Mouse (Mus musculus): ENCODE measurements around the gene Nelfa. TPM values are rescaled to one million over a fixed set of nuclear protein-coding genes. Genes with fewer than 3 reads are reported as not detected.
A peak's percentile ranks its signal among the peaks of the same experiment; 100 is the strongest.

Gene Nelfa
- polyA plus RNA-seq, 1 experiment from 2014 or later, result 57.7 TPM

DNA sequence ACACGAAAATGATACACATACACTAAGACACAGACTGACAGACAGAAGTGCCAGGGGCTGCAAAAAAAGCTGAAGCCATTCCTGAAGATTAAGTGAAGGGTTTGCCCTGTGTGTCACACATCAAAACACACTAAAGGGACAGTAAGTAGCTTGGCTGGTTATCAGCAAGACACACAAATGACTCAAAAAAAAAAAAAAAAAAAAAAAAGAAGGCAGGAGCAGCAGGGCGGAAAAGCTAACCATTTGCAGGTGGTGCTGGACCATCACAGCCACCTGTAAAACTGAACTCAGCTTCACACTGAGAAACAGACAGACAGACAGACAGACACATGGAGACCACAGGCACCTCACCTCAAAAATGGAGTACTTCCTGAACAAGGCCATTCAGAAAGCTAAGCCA, 2.1 kb downstream of the Nelfa start:
- DNase-seq (ENCODE audit: low spot score) (no peak), ATAC-seq (replicated peaks; ENCODE audit: insufficient number of reproducible peaks, low FRiP score, low TSS enrichment, low read depth) (no peak)
- no peaks in the 10 kb centered on the region for H3K27me3 ChIP-seq (ENCODE audit: control insufficient read depth, insufficient read depth, low read length)
- H3K4me1 ChIP-seq (ENCODE audit: control insufficient read depth, insufficient read depth, low read length), result no peaks in the 10 kb centered on the region
- peaks cover 4% of the 10 kb centered on the region for H3K36me3 ChIP-seq (replicated peaks; ENCODE audit: control insufficient read depth, insufficient read depth, low read depth, low read length)
- no peaks in the 10 kb centered on the region for H3K9me3 ChIP-seq (replicated peaks; ENCODE audit: control insufficient read depth, low read length)
- no peak overlapping the region for H3K9ac ChIP-seq (replicated peaks; ENCODE audit: low read length)
- no peak overlapping the region for H3K27ac ChIP-seq (replicated peaks; ENCODE audit: low read depth, low read length)
- WGBS, result 77% methylated on average over 2 of the region's 2 CpGs
- H3K4me2 ChIP-seq (ENCODE audit: low read depth, low read length), result peak overlapping the region; percentile 13; the same call in 1 of the 2 replicates
- H3K4me3 ChIP-seq (ENCODE audit: low read depth, low read length), result no peak overlapping the region

DNA sequence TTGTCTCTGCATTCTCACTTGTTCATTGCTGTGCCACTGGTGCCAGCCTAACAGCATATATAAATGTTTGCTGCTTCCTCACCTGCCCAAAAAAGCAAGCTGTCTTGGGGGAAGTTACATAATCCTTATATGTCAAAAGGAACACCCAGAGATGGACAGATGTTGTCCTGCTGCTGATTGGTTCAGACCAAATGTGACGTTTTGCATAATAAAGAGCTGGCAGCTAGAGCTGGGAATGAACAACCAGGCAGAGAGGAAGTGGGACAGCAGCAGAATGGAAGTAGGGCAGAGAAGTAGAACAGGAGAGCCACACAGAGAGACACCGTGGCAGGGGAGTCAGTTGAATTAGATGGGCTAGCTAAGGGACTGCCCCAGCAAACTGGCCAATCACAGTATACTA, 3.8 kb downstream of the Nelfa start:
- H3K27ac ChIP-seq (replicated peaks; ENCODE audit: low read depth, low read length), result no peak overlapping the region
- H3K4me3 ChIP-seq (ENCODE audit: low read depth, low read length), result no peak overlapping the region
- no peak for DNase-seq (ENCODE audit: low spot score)
- no peaks in the 10 kb centered on the region for H3K27me3 ChIP-seq (ENCODE audit: control insufficient read depth, insufficient read depth, low read length)
- no peaks in the 10 kb centered on the region for H3K4me1 ChIP-seq (ENCODE audit: control insufficient read depth, insufficient read depth, low read length)
- peaks cover 4% of the 10 kb centered on the region for H3K36me3 ChIP-seq (replicated peaks; ENCODE audit: control insufficient read depth, insufficient read depth, low read depth, low read length)
- H3K4me2 ChIP-seq (ENCODE audit: low read depth, low read length), result no peak overlapping the region
- 82% methylated on average over 2 of the region's 2 CpGs for WGBS
- ATAC-seq (replicated peaks; ENCODE audit: insufficient number of reproducible peaks, low FRiP score, low TSS enrichment, low read depth), result no peak
- no peaks in the 10 kb centered on the region for H3K9me3 ChIP-seq (replicated peaks; ENCODE audit: control insufficient read depth, low read length)
- no peak overlapping the region for H3K9ac ChIP-seq (replicated peaks; ENCODE audit: low read length)

GRCm38 (mm10) chr5:33926170-33926569, 10.0 kb downstream of the Nelfa start:
- no peak for DNase-seq (ENCODE audit: low spot score)
- Histone ChIP-seq H3K36me3 (replicated peaks; ENCODE audit: control insufficient read depth, insufficient read depth, low read depth, low read length) (peaks cover 6% of the 10 kb centered on the region), H3K9me3 (replicated peaks; ENCODE audit: control insufficient read depth, low read length) (no peaks in the 10 kb centered on the region)

GRCm38 (mm10) chr5:33922566-33922965, 13.6 kb downstream of the Nelfa start:
- H3K4me1 ChIP-seq (ENCODE audit: control insufficient read depth, insufficient read depth, low read length), result no peaks in the 10 kb centered on the region
- ATAC-seq (replicated peaks; ENCODE audit: insufficient number of reproducible peaks, low FRiP score, low TSS enrichment, low read depth) (no peak), DNase-seq (ENCODE audit: low spot score) (no peak)
- WGBS, result 35% methylated on average over 2 of the region's 2 CpGs
- no peak overlapping the region for H3K4me3 ChIP-seq (ENCODE audit: low read depth, low read length)
- no peaks in the 10 kb centered on the region for H3K27me3 ChIP-seq (ENCODE audit: control insufficient read depth, insufficient read depth, low read length)
- H3K4me2 ChIP-seq (ENCODE audit: low read depth, low read length), result no peak overlapping the region
- H3K27ac ChIP-seq (replicated peaks; ENCODE audit: low read depth, low read length), result no peak overlapping the region
- no peak overlapping the region for H3K9ac ChIP-seq (replicated peaks; ENCODE audit: low read length)
- no peaks in the 10 kb centered on the region for H3K9me3 ChIP-seq (replicated peaks; ENCODE audit: control insufficient read depth, low read length)
- H3K36me3 ChIP-seq (replicated peaks; ENCODE audit: control insufficient read depth, insufficient read depth, low read depth, low read length), result peaks cover 3% of the 10 kb centered on the region

More at GRCm38 (mm10) chr5:33926170-33926569, 10.0 kb downstream of the Nelfa start:
- Histone ChIP-seq H3K9ac (replicated peaks; ENCODE audit: low read length) (no peak overlapping the region), H3K27me3 (ENCODE audit: control insufficient read depth, insufficient read depth, low read length) (no peaks in the 10 kb centered on the region), H3K4me2 (ENCODE audit: low read depth, low read length) (no peak overlapping the region), H3K27ac (replicated peaks; ENCODE audit: low read depth, low read length) (no peak overlapping the region), H3K4me1 (ENCODE audit: control insufficient read depth, insufficient read depth, low read length) (no peaks in the 10 kb centered on the region), H3K4me3 (ENCODE audit: low read depth, low read length) (no peak overlapping the region)
- ATAC-seq (replicated peaks; ENCODE audit: insufficient number of reproducible peaks, low FRiP score, low TSS enrichment, low read depth), result no peak

DNA sequence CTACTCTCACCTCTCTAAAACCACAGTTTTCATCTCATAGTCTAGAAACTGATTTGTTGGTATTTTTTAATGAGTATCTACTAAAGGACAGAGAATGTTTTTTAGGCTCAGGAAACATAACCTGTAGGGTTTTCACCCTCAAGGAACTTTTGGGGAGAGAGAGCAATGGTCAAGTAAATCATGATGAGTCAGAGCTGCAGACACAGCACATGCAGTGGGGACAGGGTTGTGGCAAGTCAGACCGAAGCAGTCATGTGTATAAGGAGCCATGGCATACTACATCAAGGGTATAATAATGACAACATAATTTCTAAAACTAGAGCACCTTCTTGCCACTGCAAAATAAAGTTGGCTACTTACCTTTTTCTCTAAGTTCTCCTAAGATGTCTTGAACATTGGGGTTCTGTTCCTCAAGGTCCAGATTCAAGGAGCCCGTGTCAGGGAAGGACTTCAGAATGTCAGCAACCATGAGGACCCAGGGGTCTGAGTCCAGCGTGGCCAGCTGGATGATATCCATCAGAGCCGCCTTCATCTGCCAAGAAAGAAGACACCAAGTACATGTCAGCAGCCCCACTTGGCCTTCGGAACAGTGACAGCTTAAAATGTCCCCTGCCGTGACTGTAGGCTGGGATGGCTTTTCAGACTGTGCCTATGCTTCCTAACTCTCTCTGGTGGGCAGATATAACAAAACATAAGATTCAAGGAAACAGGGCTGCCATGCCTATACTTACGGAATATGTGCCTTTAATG, 14.6 kb downstream of the Nelfa start:
- 87% methylated on average over 7 of the region's 7 CpGs for WGBS
- no peak overlapping the region for H3K4me3 ChIP-seq (ENCODE audit: low read depth, low read length)
- H3K36me3 ChIP-seq (replicated peaks; ENCODE audit: control insufficient read depth, insufficient read depth, low read depth, low read length), result peaks cover 3% of the 10 kb centered on the region
- no peaks in the 10 kb centered on the region for H3K4me1 ChIP-seq (ENCODE audit: control insufficient read depth, insufficient read depth, low read length)
- H3K9me3 ChIP-seq (replicated peaks; ENCODE audit: control insufficient read depth, low read length), result no peaks in the 10 kb centered on the region
- no peaks in the 10 kb centered on the region for H3K27me3 ChIP-seq (ENCODE audit: control insufficient read depth, insufficient read depth, low read length)
- no peak for ATAC-seq (replicated peaks; ENCODE audit: insufficient number of reproducible peaks, low FRiP score, low TSS enrichment, low read depth)
- H3K4me2 ChIP-seq (ENCODE audit: low read depth, low read length), result no peak overlapping the region
- no peak overlapping the region for H3K27ac ChIP-seq (replicated peaks; ENCODE audit: low read depth, low read length)
- no peak overlapping the region for H3K9ac ChIP-seq (replicated peaks; ENCODE audit: low read length)
- no peak for DNase-seq (ENCODE audit: low spot score)

GRCm38 (mm10) chr5:33920924-33921323, 15.3 kb downstream of the Nelfa start:
- Histone ChIP-seq H3K4me1 (ENCODE audit: control insufficient read depth, insufficient read depth, low read length) (no peaks in the 10 kb centered on the region), H3K27me3 (ENCODE audit: control insufficient read depth, insufficient read depth, low read length) (no peaks in the 10 kb centered on the region), H3K9ac (replicated peaks; ENCODE audit: low read length) (no peak overlapping the region), H3K4me3 (ENCODE audit: low read depth, low read length) (no peak overlapping the region), H3K9me3 (replicated peaks; ENCODE audit: control insufficient read depth, low read length) (no peaks in the 10 kb centered on the region), H3K27ac (replicated peaks; ENCODE audit: low read depth, low read length) (no peak overlapping the region), H3K4me2 (ENCODE audit: low read depth, low read length) (no peak overlapping the region), H3K36me3 (replicated peaks; ENCODE audit: control insufficient read depth, insufficient read depth, low read depth, low read length) (peaks cover 5% of the 10 kb centered on the region)
- no peak for ATAC-seq (replicated peaks; ENCODE audit: insufficient number of reproducible peaks, low FRiP score, low TSS enrichment, low read depth)
- 79% methylated on average over 4 of the region's 4 CpGs for WGBS
- no peak for DNase-seq (ENCODE audit: low spot score)

DNA sequence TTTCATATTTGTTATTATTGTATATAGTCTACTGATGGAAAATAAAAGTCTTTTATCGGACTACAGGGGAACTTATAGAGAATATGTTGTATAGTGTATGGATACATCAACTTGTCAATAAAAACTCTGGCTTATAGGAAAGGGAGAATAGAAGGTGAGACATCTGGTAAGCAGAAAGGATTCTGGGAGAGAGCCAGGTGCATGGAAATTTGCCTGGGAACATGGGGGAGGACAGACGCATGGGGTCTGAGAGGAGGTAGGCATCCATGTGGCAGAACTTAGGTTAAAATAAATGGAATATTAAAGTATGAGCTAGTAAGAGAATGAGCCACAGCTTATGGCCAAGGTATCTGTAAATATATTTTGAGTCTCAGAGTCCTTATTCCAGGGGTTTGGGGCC, 16.2 kb downstream of the Nelfa start:
- no peaks in the 10 kb centered on the region for H3K27me3 ChIP-seq (ENCODE audit: control insufficient read depth, insufficient read depth, low read length)
- 90% methylated on average over 2 of the region's 2 CpGs for WGBS
- no peak overlapping the region for H3K9ac ChIP-seq (replicated peaks; ENCODE audit: low read length)
- DNase-seq (ENCODE audit: low spot score), result no peak
- ATAC-seq (replicated peaks; ENCODE audit: insufficient number of reproducible peaks, low FRiP score, low TSS enrichment, low read depth), result no peak
- peaks cover 5% of the 10 kb centered on the region for H3K36me3 ChIP-seq (replicated peaks; ENCODE audit: control insufficient read depth, insufficient read depth, low read depth, low read length)
- no peak overlapping the region for H3K4me3 ChIP-seq (ENCODE audit: low read depth, low read length)
- H3K27ac ChIP-seq (replicated peaks; ENCODE audit: low read depth, low read length), result no peak overlapping the region
- no peak overlapping the region for H3K4me2 ChIP-seq (ENCODE audit: low read depth, low read length)
- no peaks in the 10 kb centered on the region for H3K4me1 ChIP-seq (ENCODE audit: control insufficient read depth, insufficient read depth, low read length)
- H3K9me3 ChIP-seq (replicated peaks; ENCODE audit: control insufficient read depth, low read length), result no peaks in the 10 kb centered on the region

DNA sequence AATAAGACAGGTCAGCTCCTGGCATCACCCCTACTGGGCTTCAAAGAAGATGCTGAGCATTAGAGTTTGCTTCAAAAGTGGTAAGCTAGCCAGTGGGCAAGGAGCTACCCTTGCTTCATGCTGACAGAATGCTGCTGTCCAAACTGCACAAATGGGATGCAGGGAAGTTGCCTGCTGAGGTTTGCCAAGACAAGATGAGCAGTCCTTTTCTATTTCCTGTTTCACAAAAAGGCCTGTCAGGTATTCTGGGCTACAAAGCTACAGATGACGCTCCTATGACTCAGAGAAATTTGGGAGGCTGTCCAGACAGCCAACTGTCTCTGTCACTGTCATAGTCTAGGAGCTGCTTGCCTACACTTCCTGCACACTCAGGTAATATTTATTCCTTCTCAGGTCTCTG, 16.7 kb downstream of the Nelfa start:
- ATAC-seq (replicated peaks; ENCODE audit: insufficient number of reproducible peaks, low FRiP score, low TSS enrichment, low read depth) (no peak), DNase-seq (ENCODE audit: low spot score) (no peak)
- WGBS, result 96% methylated on average over 1 of the region's 1 CpGs
- Histone ChIP-seq H3K4me3 (ENCODE audit: low read depth, low read length) (no peak overlapping the region), H3K9me3 (replicated peaks; ENCODE audit: control insufficient read depth, low read length) (no peaks in the 10 kb centered on the region), H3K36me3 (replicated peaks; ENCODE audit: control insufficient read depth, insufficient read depth, low read depth, low read length) (peaks cover 5% of the 10 kb centered on the region), H3K9ac (replicated peaks; ENCODE audit: low read length) (no peak overlapping the region), H3K27ac (replicated peaks; ENCODE audit: low read depth, low read length) (no peak overlapping the region), H3K4me1 (ENCODE audit: control insufficient read depth, insufficient read depth, low read length) (no peaks in the 10 kb centered on the region), H3K27me3 (ENCODE audit: control insufficient read depth, insufficient read depth, low read length) (no peaks in the 10 kb centered on the region), H3K4me2 (ENCODE audit: low read depth, low read length) (no peak overlapping the region)

Data from embryonic facial prominence, embryonic 11.5 days (tissue).